23 mouse cellular contexts compared by ENCODE assay signal in the genomic region with DNA sequence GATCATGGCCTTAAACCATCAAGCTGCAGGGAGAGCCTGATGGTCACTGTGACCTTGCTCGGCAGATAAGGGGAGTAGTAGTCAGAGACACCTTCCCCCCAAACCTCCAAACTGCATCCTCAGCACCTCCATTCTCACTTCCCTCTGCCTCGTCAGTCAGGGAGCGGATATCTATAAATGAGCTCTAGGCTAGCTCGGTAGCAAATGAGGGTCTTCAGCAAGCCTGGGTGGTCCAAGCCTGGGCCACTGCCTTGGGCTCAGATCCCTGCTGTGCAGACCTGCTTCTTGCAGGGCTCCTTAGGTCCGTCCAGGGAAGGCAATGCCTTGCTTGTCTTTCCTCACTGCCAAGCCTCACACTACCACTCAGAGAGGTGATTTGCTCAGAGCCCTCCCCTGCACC. TPM values are rescaled to one million over a fixed set of nuclear protein-coding genes. Genes with fewer than 3 reads are reported as not detected.
A peak's percentile ranks its signal among the peaks of the same experiment; 100 is the strongest.
DNase-seq lines count a peak whose midpoint lies in the region; ATAC-seq and TF ChIP-seq lines count a peak whose summit lies in the region.
"Had no signal": no experiment of that assay in that cellular context is flagged by ENCODE, and none has a peak within 500 bp of the region (broad histone marks: within the 10 kb centered on the region; RNA-seq: fewer than 3 reads in every experiment).

No protein-coding gene starts in this region.

- no peaks in the 10 kb centered on the region for H3K79me2 ChIP-seq in heart, adult 2 months (replicated peaks; ENCODE audit: control insufficient read depth, insufficient read depth, low read length)

- no peaks in the 10 kb centered on the region for H3K9me3 ChIP-seq in embryonic facial prominence, embryonic 10.5 days
- H3K9me3 ChIP-seq: embryonic facial prominence, embryonic 15.5 days; forebrain, embryonic 10.5 days; heart, embryonic 10.5 days; hindbrain, embryonic 13.5 days had no signal

- WGBS in heart, adult 2 months: 76% methylated on average over 5 of the region's 5 CpGs
- 66% methylated on average over 5 of the region's 5 CpGs for WGBS in embryonic facial prominence, embryonic 10.5 days
- WGBS in thymus, adult 2 months: 88% methylated on average over 5 of the region's 5 CpGs

- TF ChIP-seq CTCF in heart, adult 2 months (IDR thresholded peaks at IDR 0.05): no peak
- TF ChIP-seq CTCF in thymus, adult 2 months (IDR thresholded peaks at IDR 0.05; ENCODE audit: borderline replicate concordance, control insufficient read depth, extremely low read depth, insufficient read depth, low read length, poor library complexity): no peak

- H3K36me3 ChIP-seq in heart, adult 2 months (ENCODE audit: control insufficient read depth, insufficient read depth, low read length): no peaks in the 10 kb centered on the region
- H3K36me3 ChIP-seq in embryonic facial prominence, embryonic 10.5 days (replicated peaks): no peaks in the 10 kb centered on the region
- H3K36me3 ChIP-seq in thymus, adult 2 months (ENCODE audit: control insufficient read depth, insufficient read depth, low read length): no peaks in the 10 kb centered on the region
- H3K36me3 ChIP-seq: embryonic facial prominence, embryonic 15.5 days; forebrain, embryonic 10.5 days; heart, embryonic 10.5 days; hindbrain, embryonic 13.5 days had no signal

- no peak overlapping the region for H3K4me3 ChIP-seq in heart, adult 2 months
- H3K4me3 ChIP-seq in embryonic facial prominence, embryonic 10.5 days: no peak overlapping the region
- no peak overlapping the region for H3K4me3 ChIP-seq in thymus, adult 2 months (ENCODE audit: control insufficient read depth, insufficient read depth, low read length)
- H3K4me3 ChIP-seq: embryonic facial prominence, embryonic 15.5 days; erythroblast, embryonic 14.5 days; forebrain, embryonic 10.5 days; heart, embryonic 10.5 days; hindbrain, embryonic 13.5 days had no signal

- intact Hi-C loops in heart, adult 2 months (cut with DNase I): no loop called here

- peaks cover 20% of the 10 kb centered on the region for H3K4me1 ChIP-seq in heart, adult 2 months (ENCODE audit: control insufficient read depth, insufficient read depth, low read length)
- H3K4me1 ChIP-seq in embryonic facial prominence, embryonic 10.5 days: peaks cover 36% of the 10 kb centered on the region
- no peaks in the 10 kb centered on the region; the same call in 1 of the 2 replicates for H3K4me1 ChIP-seq in thymus, adult 2 months (replicated peaks; ENCODE audit: control insufficient read depth, insufficient read depth, low read length)

- TF ChIP-seq POLR2A in heart, adult 2 months (IDR thresholded peaks at IDR 0.05; ENCODE audit: insufficient read depth, low read depth, low read length): no peak
- no peak for TF ChIP-seq POLR2A in thymus, adult 2 months (IDR thresholded peaks at IDR 0.05; ENCODE audit: control insufficient read depth, extremely low read depth, insufficient read depth, low read length, poor library complexity)

- no peak for TF ChIP-seq EP300 in heart, adult 2 months (IDR thresholded peaks at IDR 0.05; ENCODE audit: insufficient read depth, low read depth, low read length)

- no peaks in the 10 kb centered on the region for H3K27me3 ChIP-seq in heart, adult 2 months (ENCODE audit: control insufficient read depth, insufficient read depth, low read length)
- H3K27me3 ChIP-seq in embryonic facial prominence, embryonic 10.5 days (replicated peaks; ENCODE audit: low read depth, poor library complexity, severe bottlenecking): peaks cover 15% of the 10 kb centered on the region
- no peaks in the 10 kb centered on the region for H3K27me3 ChIP-seq in thymus, adult 2 months (ENCODE audit: control insufficient read depth, insufficient read depth, low read length)
- H3K27me3 ChIP-seq: embryonic facial prominence, embryonic 15.5 days; hindbrain, embryonic 13.5 days had no signal

- H3K27ac ChIP-seq in heart, adult 2 months: no peak overlapping the region
- peak overlapping the region; percentile 41; the same call in 1 of the 2 replicates for H3K27ac ChIP-seq in embryonic facial prominence, embryonic 10.5 days (replicated peaks)
- no peak overlapping the region for H3K27ac ChIP-seq in thymus, adult 2 months (ENCODE audit: control insufficient read depth, insufficient read depth, low read length)
- H3K27ac ChIP-seq: embryonic facial prominence, embryonic 15.5 days; heart, embryonic 10.5 days had no signal

- ATAC-seq in cerebellum, adult (ENCODE audit: insufficient number of reproducible peaks, low FRiP score, low TSS enrichment): no peak
- ATAC-seq: forebrain, embryonic 14.5 days; intestine, embryonic 16.5 days had no signal

- H3K9ac ChIP-seq in heart, adult 2 months (ENCODE audit: low read depth, low read length): no peak overlapping the region
- H3K9ac ChIP-seq: embryonic facial prominence, embryonic 15.5 days; hindbrain, embryonic 13.5 days had no signal

- peak; percentile 28 for DNase-seq in cerebellum, adult 9-11 months
- peak; percentile 90 for DNase-seq in heart, adult 11 months
- no peak for DNase-seq in heart, adult 2 months
- peak; percentile 50 for DNase-seq in A20 (ENCODE audit: low read depth, low spot score)
- DNase-seq in embryonic facial prominence, embryonic 10.5 days (ENCODE audit: low spot score): no peak
- no peak for DNase-seq in thymus, adult 2 months
- DNase-seq: gastrocnemius, postnatal 14 days; heart, postnatal 10 days; heart, postnatal 4 days; kidney, adult 2 months had no signal

RNA-seq across cellular contexts. Expression of a gene that starts 2.4 kb away (rescaled TPM):
- 10 to 100 TPM in 1 of 2 experiments, 1 to 10 TPM in 1; 8.5 to 10.1 TPM for total RNA-seq in heart, adult 2 months (2021)
- 11.7 and 14.4 TPM in 2 replicates for polyA plus RNA-seq in heart, adult 2 months (2012; rRNA removed)
- polyA plus RNA-seq in embryonic facial prominence, embryonic 10.5 days (2016; fragmentation: Nextera tagmentation; extraction: Ambion mirVana): 1.2 and 1.7 TPM in 2 replicates
- polyA plus RNA-seq in thymus, adult 2 months (2012; rRNA removed): 29.8 and 36.1 TPM in 2 replicates
- total RNA-seq: granulocyte monocyte progenitor cell, adult 5-6 weeks had no signal
- polyA plus RNA-seq: erythroblast, embryonic 14.5 days had no signal

RNA-seq across cellular contexts. Expression of a gene that starts 21.3 kb away (rescaled TPM):
- total RNA-seq in heart, adult 2 months (2021): not detected
- polyA plus RNA-seq in heart, adult 2 months (2012; rRNA removed): not detected in 2 replicates
- polyA plus RNA-seq in embryonic facial prominence, embryonic 10.5 days (2016; fragmentation: Nextera tagmentation; extraction: Ambion mirVana): not detected in 2 replicates
- polyA plus RNA-seq in thymus, adult 2 months (2012; rRNA removed): not detected in 2 replicates
- total RNA-seq: adrenal gland, adult 2 months; ES-E14; granulocyte monocyte progenitor cell, adult 5-6 weeks; heart, postnatal 4 days had no signal
- polyA plus RNA-seq: adrenal gland, adult 2 months; embryonic facial prominence, embryonic 11.5 days; embryonic facial prominence, embryonic 15.5 days; erythroblast, embryonic 14.5 days; forebrain, embryonic 10.5 days; forebrain, embryonic 14.5 days; heart, embryonic 14.5 days; hindbrain, embryonic 13.5 days; intestine, embryonic 16.5 days; kidney, adult 2 months had no signal

RNA-seq across cellular contexts. Expression of a gene that starts 54.6 kb away (rescaled TPM):
- total RNA-seq in heart, adult 2 months (2021): not detected
- polyA plus RNA-seq in heart, adult 2 months (2012; rRNA removed): not detected in 2 replicates
- polyA plus RNA-seq in embryonic facial prominence, embryonic 10.5 days (2016; fragmentation: Nextera tagmentation; extraction: Ambion mirVana): not detected in 2 replicates
- polyA plus RNA-seq in thymus, adult 2 months (2012; rRNA removed): not detected in 2 replicates
- total RNA-seq: adrenal gland, adult 2 months; ES-E14; gastrocnemius, postnatal 14 days; granulocyte monocyte progenitor cell, adult 5-6 weeks; heart, postnatal 10 days; heart, postnatal 4 days had no signal
- polyA plus RNA-seq: adrenal gland, adult 2 months; embryonic facial prominence, embryonic 11.5 days; embryonic facial prominence, embryonic 15.5 days; erythroblast, embryonic 14.5 days; forebrain, embryonic 10.5 days; forebrain, embryonic 14.5 days; heart, embryonic 10.5 days; heart, embryonic 14.5 days; hindbrain, embryonic 13.5 days; intestine, embryonic 16.5 days; kidney, adult 2 months had no signal

Comparison
In these comparisons a context has a peak if more than half of its experiments do, and no peak if none do; other contexts are left out.
1. DNase-seq: peak in cerebellum, adult 9-11 months (single experiment), heart, adult 11 months (single experiment) and A20 (single experiment); none in heart, adult 2 months (0 of 2), embryonic facial prominence, embryonic 10.5 days (single experiment) and thymus, adult 2 months (single experiment).